Mouse (Mus musculus): ENCODE measurements around the gene Rhog. TPM values are rescaled to one million over a fixed set of nuclear protein-coding genes. Genes with fewer than 3 reads are reported as not detected.

Rhog gene
- total RNA-seq, 2 experiments from 2014 or later: 13.8 to 17.4 TPM

DNA sequence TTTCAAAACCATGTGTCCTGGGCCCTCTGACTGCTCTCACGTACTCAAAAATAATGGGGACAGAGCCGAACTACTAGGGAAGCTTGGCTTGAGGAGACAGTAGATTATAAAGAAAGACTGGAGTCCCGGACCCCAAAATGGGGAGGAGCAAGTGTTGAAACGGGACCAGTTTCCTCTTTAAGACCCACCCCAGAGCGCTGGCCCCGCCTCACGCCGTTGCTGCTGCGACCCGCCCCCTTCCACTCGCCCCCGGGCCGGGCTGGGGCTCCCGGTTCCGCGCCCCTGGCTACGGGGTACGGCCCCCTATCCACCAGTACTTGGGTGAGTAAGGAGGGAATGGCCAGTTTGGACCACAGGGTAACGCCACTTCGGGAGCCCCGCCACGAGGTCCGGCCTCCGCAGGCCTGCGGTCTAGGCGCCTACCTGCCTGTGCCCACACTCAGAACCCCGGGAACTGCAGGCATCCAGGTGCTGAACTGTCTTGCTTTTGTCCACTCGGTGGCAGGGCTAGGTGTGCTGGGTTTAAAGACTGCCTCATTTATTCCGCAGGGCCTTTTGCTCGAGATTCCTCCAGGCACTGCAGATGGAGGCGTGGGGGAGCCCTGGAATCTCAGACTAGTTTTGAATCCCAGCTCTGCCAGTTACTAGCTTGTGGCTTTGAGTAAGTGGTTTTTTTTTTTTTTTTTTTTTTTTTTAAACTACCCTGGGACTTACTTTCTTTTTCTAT lies 32.9 kb downstream of the Rhog start:
- DNase-seq (ENCODE audit: low spot score): peak; percentile 68

DNA sequence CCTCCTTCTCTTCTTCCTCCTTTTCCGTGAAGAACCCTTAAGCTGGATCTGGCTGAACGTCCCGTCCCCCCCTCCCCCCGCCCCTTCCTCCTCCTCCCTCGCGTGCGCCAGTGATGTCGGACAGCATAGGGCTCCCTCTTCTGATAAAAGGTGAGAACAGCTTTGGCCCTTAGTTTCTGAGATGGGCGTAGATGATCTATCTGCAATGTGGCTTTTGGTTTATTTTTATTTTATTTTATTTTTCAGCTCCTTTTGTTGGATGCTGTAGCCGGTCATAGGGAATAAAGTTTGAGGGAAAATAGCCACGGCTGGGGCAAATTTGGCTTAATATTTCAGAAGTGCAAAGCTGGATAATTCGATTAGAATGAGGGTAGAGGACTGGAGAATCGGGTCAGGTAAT lies 33.5 kb downstream of the Rhog start:
- DNase-seq (ENCODE audit: low spot score): peak; percentile 53

DNA sequence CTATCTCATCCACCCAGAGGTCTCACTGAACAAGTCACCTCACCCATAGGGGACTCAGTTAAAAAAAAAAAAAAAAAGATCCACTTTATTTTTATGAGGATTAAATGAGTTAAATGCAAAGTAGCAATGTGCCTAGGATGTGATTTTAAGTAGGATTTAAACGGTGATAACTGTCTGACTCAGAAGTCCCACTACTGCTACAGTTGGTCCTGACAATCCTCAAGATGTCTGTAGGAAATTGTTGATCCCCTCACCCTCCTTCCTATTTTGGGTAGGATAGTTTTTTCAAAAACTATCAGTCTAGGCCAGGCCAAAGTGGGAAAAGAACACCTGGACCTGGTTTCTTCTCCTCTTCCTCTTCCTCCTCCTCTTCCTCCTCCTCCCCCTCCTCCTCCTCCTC lies 34.0 kb downstream of the Rhog start:
- DNase-seq (ENCODE audit: low spot score): no peak

DNA sequence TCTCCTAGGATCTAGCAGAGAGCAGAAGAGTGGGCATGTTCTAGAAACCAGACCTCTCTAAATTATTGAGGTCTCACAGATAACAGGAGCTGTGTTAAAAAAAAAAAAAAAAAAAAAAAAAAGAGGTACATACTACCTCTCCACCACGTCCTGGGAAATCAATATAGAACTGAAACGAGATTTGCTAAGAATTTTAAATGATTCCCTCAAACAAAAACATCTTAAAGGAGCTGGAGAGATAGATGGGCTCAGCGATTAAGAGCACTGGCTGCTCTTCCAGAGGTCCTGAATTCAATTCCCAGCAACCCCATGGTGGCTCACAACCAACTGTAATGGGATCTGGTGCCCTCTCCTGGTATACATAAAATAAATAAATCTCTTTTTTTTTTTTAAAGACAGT lies 44.8 kb downstream of the Rhog start:
- DNase-seq (ENCODE audit: low spot score): no peak

DNA sequence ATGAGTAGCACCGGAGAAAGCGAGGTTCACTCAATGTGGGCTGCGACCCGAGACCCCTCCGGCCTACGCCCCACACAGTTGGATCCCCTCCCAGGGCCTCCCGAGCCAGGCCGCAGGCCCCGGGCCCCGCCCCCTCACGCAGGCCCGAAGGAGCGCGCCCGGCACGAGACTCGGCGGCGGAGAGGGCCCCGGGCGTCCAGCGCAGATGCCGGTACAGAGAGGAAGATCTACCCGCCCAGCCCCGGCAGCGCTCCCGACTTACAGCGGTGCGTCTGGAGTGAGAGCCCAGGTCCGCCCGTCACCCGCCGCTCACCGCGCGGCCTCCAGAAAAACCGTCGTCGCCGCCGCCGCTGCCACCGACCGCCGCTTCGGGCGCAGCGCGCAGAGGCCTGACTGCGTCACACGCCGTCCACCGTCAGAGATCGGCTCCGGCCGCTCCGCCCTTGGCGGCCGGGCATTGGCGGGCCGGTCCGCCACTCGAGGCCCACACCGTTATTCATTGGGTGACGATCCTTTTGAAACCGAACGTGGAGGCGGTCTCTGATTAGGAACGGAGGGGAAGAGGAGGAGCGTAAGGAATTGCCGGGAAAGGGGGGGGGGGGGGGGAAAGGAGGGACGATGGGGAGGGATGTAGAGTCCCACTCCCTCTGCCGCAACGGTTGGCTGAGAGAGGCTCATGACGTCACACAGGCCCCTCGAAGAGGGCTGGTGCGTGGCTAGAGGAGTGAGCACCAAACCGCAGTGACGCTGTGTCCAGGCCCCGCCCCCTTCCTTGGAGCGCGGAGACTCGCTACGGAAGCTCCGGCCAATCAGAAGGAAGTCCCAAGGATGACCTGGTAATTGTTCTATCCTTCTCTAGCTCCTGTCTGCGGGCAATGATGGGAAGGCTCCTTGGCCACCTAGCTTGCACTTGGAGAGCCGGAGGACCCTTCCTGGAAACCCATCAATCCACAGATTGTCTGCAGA lies 45.8 kb downstream of the Rhog start, which contains the start of the genes Nup98 and Pgap2:
TSS of gene Nup98 (minus strand) at position 421 of the 966 bp plus-strand sequence.
TSS of gene Pgap2 (plus strand) at position 453 of the 966 bp plus-strand sequence.
- DNase-seq (ENCODE audit: low spot score): peak; percentile 99

DNA sequence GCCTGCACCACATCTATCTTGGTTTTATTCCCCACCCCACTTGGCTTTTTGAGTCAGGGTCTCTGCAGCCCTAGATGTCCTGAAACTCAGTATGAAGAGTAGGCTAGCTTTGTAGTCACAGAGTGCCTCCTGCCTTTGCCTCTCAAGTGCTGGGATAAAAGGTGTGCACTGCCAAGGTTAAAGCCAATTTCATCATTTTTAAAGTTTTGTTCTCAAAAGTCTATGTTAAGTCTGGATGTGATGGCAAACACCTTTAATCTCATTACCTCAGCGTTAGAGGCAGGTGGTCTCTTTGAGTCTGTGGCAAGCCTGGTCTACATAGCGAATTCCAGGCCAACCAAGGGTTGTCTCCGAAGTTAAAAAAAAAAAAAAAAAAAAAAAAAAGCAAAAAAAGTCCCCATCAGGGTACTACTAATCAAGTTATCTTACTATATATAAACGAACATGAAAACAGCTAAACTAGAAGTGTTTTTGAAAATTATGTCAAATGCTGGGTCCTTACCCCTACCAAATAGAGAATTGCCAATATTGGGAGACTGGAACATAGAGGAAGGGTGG lies 47.0 kb downstream of the Rhog start:
- DNase-seq (ENCODE audit: low spot score): no peak

DNA sequence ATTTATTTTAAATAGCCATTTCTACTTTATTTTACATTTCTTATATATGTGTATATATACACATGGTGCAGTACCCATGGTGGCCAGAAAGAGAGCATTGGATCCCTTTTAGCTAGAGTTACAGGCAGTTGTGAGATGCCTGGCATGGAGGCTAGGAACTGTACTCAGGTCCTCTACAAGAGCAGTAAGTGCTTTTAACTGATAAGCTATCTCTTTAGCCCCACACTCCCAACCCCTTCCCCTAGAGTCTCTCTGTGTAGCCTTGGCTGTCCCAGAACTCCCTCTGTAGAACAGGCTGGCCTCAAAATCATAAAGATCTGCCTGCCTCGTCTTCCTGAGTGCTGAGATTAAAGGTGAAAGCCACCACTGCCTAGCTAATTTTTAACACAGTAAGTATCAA lies 50.2 kb downstream of the Rhog start:
- no peak for DNase-seq (ENCODE audit: low spot score)

DNA sequence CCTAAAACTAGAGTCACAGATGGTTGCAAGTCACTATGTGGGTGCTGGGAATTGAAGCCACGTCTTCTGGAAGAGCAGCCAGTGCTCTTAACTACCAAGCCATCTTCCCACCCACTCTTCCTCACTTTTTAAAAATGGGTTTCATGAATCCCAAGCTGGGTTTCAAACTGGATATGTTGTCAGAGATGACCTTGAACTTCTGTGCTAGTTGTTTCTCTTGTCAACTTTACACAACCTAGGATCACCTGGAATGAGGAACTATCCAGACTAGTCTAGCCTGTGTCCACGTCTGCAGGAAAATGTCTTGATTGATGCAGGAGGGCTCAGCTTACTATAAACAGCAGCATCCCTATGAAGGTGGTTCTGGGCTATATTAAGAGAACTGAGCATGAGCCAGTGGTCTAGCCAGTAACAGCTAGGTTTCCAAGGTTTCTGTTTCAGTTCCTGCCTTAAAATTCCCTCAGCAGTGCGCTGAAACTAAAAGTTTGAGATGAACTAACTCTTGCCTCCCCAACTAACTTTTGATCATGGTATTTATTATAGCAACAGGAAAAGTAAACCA lies 51.5 kb downstream of the Rhog start:
- DNase-seq (ENCODE audit: low spot score): no peak

DNA sequence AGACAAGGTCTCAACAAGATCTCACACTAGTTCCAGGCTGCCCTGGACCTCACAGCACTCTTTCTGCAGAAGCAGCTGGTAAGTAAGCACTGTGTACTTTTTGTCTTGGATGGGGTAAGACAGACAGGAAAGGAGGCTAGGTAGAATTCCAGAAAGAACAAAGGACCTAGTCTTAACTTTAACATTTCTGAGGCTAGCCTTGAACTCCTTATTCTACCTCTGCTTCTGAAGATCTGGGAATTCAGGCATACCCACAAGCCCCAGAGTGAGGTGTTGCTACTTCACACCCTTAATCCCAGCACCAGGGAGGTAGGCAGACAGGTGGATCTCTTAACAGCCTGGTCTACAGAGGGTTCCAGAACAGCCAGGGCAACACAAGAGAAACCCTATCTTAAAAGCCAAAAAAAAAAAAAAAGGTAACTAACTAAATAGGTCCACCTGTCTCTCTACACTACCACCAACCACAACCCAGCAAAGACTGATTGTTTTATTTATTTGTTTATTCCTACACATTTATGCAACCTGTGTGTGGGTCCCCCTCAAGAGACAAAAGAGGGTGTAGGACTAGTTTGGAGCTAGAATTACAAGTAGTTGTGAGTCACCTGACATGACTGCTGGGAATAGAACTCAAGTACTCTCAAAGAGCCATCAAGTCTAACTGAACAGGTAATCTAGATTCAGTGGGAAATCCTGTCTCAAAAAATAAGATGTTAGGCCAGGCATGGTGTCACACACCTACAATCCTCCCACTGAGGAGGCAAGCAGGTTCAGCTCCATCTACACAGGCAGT lies 54.7 kb downstream of the Rhog start:
- DNase-seq (ENCODE audit: low spot score): no peak

DNA sequence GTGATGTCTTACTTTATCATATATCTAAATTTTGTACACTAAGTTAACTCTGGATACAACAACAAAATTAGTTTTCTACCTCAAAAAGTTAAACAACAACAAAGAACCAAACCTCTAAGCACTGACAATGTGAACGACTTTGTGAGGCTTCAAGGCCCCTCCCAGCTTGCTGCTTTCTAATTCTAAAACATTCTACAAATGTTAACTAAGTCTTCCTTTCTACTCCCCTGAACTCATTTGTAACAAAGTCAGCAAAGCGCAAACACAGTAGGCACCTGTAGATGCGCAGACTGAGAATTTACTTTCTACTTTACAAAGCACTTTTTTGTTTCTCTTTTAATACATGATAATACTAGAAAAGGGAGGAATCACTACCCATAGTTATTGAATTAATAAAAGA lies 55.3 kb downstream of the Rhog start:
- no peak for DNase-seq (ENCODE audit: low spot score)

DNA sequence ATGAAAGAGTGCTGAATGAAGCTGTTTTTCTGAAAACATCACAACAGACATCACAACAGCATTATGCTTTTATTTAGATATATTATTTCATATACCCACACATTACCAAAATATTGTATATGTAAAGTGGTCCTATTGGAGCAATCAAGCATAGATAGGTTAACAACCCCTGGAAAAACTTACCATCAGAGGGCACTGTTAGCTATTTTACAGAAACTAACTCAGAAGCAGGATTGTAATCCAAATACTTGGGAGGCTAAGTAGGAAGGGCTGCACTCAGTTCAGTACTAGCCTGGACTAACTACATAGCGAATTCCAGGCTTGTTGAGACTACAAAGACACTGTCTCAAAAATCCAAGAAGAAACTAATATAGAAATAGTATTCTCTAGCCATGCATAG lies 63.5 kb downstream of the Rhog start:
- DNase-seq (ENCODE audit: low spot score): no peak

Other genes with a start within 250 kb of the Rhog start
- gene Il18bp, start 237.4 kb downstream of the Rhog start, total RNA-seq (2021): 1 to 10 TPM; 1.5 to 2.3 TPM
- gene Rnf121, start 190.6 kb downstream of the Rhog start, total RNA-seq (2021): 10 to 100 TPM; 20.6 to 27.5 TPM
- 1 to 10 TPM; 2.9 to 4.1 TPM for gene Xndc1, start 190.5 kb downstream of the Rhog start, total RNA-seq (2021)
- under 1 TPM; 0.68 to 0.78 TPM for gene Xntrpc, start 190.3 kb downstream of the Rhog start, total RNA-seq (2021)
- under 1 TPM; 0.23 to 0.31 TPM for gene Trpc2, start 172.9 kb downstream of the Rhog start, total RNA-seq (2021)
- gene Art1, start 154.3 kb downstream of the Rhog start, total RNA-seq (2021): 100 to 1,000 TPM; 558 to 637 TPM
- 10 to 100 TPM; 28.7 to 33.6 TPM for gene Art5, start 146.6 kb downstream of the Rhog start, total RNA-seq (2021)
- not detected for gene Chrna10, start 139.2 kb downstream of the Rhog start, total RNA-seq (2021)
- gene Nup98, start 45.9 kb downstream of the Rhog start, total RNA-seq (2021): 10 to 100 TPM; 24.0 to 29.8 TPM
- gene Pgap2, start 45.8 kb downstream of the Rhog start, total RNA-seq (2021): 10 to 100 TPM; 25.0 to 26.6 TPM
- 100 to 1,000 TPM; 169 to 172 TPM for gene Stim1, start 11.8 kb upstream of the Rhog start, total RNA-seq (2021)
- 10 to 100 TPM; 18.1 to 20.5 TPM for gene Rrm1, start 185.6 kb upstream of the Rhog start, total RNA-seq (2021)
- not detected for gene Olfr543, start 225.6 kb upstream of the Rhog start, total RNA-seq (2021)
- not detected for gene Olfr544, start 232.3 kb upstream of the Rhog start, total RNA-seq (2021)
- not detected for gene Olfr545, start 243.5 kb upstream of the Rhog start, total RNA-seq (2021)

All from gastrocnemius, adult 18-20 months (tissue).